Mouse (Mus musculus): ENCODE results near the gene Ndufb8. TPM values are rescaled to one million over a fixed set of nuclear protein-coding genes. Genes with fewer than 3 reads are reported as not detected.

Gene Ndufb8
- 546 TPM in 2 replicates for polyA plus RNA-seq (2016; fragmentation: Nextera tagmentation; extraction: Ambion mirVana)

- peak within 1 kb of the TSS; percentile 76 for H3K4me3 ChIP-seq
- peak within 1 kb of the TSS; percentile 86 for H3K9ac ChIP-seq
- peak; percentile 87 for ATAC-seq (ENCODE audit: low FRiP score, low read depth)
- H3K4me2 ChIP-seq (replicated peaks) = peak within 1 kb of the TSS; percentile 74
- H3K27ac ChIP-seq = peak within 1 kb of the TSS; percentile 29; the same call in 1 of the 2 replicates
- peaks cover 32% of the 10 kb centered on the region for H3K36me3 ChIP-seq
- peaks cover 6% of the 10 kb centered on the region for H3K4me1 ChIP-seq
- no peaks in the 10 kb centered on the region for H3K9me3 ChIP-seq
- H3K27me3 ChIP-seq (replicated peaks) = peaks cover 3% of the 10 kb centered on the region; the same call in 1 of the 2 replicates
- WGBS = under 1% methylated on average over 50 of the region's 50 CpGs
Observed at GRCm38 (mm10) chr19:44554861-44555590, at the start of gene Ndufb8. Gene Ndufb8, minus strand, starts transcription at chr19:44555440.

- Histone ChIP-seq H3K9ac (no peak overlapping the region), H3K4me2 (replicated peaks) (no peak overlapping the region), H3K27me3 (replicated peaks) (no peaks in the 10 kb centered on the region), H3K4me3 (no peak overlapping the region), H3K9me3 (no peaks in the 10 kb centered on the region), H3K36me3 (no peaks in the 10 kb centered on the region), H3K4me1 (peaks cover 6% of the 10 kb centered on the region; the same call in 1 of the 2 replicates), H3K27ac (no peak overlapping the region)
- no peak for ATAC-seq (ENCODE audit: low FRiP score, low read depth)
- 96% methylated on average over 14 of the region's 14 CpGs for WGBS
Observed at GRCm38 (mm10) chr19:44594180-44594579, 38.9 kb upstream of the Ndufb8 start.

- Histone ChIP-seq H3K9ac (no peak overlapping the region), H3K27ac (no peak overlapping the region)
Observed at GRCm38 (mm10) chr19:44591638-44592037, 36.4 kb upstream of the Ndufb8 start.

GRCm38 (mm10) chr19:44590992-44591391, 35.8 kb upstream of the Ndufb8 start:
- H3K36me3 ChIP-seq = no peaks in the 10 kb centered on the region
- ATAC-seq (ENCODE audit: low FRiP score, low read depth) = no peak
- H3K9ac ChIP-seq = no peak overlapping the region
- no peaks in the 10 kb centered on the region for H3K9me3 ChIP-seq
- H3K4me2 ChIP-seq (replicated peaks) = no peak overlapping the region
- 79% methylated on average over 18 of the region's 18 CpGs for WGBS
- 0 out of 2 replicates have a peak overlapping the region, but pooled peaks have one; percentile 46 for H3K27ac ChIP-seq
- peaks cover 4% of the 10 kb centered on the region; the same call in 1 of the 2 replicates for H3K4me1 ChIP-seq
- H3K4me3 ChIP-seq = no peak overlapping the region
- peaks cover 6% of the 10 kb centered on the region for H3K27me3 ChIP-seq (replicated peaks)

More at GRCm38 (mm10) chr19:44591638-44592037, 36.4 kb upstream of the Ndufb8 start:
- Histone ChIP-seq H3K9me3 (no peaks in the 10 kb centered on the region), H3K4me3 (no peak overlapping the region), H3K27me3 (replicated peaks) (peaks cover under 1% of the 10 kb centered on the region), H3K36me3 (no peaks in the 10 kb centered on the region), H3K4me1 (peaks cover 4% of the 10 kb centered on the region; the same call in 1 of the 2 replicates), H3K4me2 (replicated peaks) (no peak overlapping the region)
- 71% methylated on average over 6 of the region's 6 CpGs for WGBS
- no peak for ATAC-seq (ENCODE audit: low FRiP score, low read depth)

- Histone ChIP-seq H3K9me3 (no peaks in the 10 kb centered on the region), H3K27ac (no peak overlapping the region), H3K4me1 (peaks cover 4% of the 10 kb centered on the region; the same call in 1 of the 2 replicates), H3K4me3 (no peak overlapping the region), H3K36me3 (no peaks in the 10 kb centered on the region), H3K27me3 (replicated peaks) (peaks cover 11% of the 10 kb centered on the region), H3K4me2 (replicated peaks) (no peak overlapping the region), H3K9ac (no peak overlapping the region)
- no peak for ATAC-seq (ENCODE audit: low FRiP score, low read depth)
- 56% methylated on average over 7 of the region's 7 CpGs for WGBS
Observed at GRCm38 (mm10) chr19:44589591-44590223, 34.5 kb upstream of the Ndufb8 start.

- peaks cover 15% of the 10 kb centered on the region for H3K27me3 ChIP-seq (replicated peaks)
Observed at GRCm38 (mm10) chr19:44588036-44588435, 32.8 kb upstream of the Ndufb8 start.

GRCm38 (mm10) chr19:44582638-44583309, 27.5 kb upstream of the Ndufb8 start:
- peak; percentile 78 for ATAC-seq (ENCODE audit: low FRiP score, low read depth)
- Histone ChIP-seq H3K4me3 (no peak overlapping the region), H3K9ac (no peak overlapping the region), H3K4me1 (0 out of 2 replicates have a peak, but pooled peaks cover 3% of the 10 kb centered on the region), H3K4me2 (replicated peaks) (no peak overlapping the region), H3K36me3 (no peaks in the 10 kb centered on the region), H3K27me3 (replicated peaks) (peaks cover 15% of the 10 kb centered on the region), H3K27ac (no peak overlapping the region), H3K9me3 (no peaks in the 10 kb centered on the region)
- WGBS = 33% methylated on average over 9 of the region's 9 CpGs

More at GRCm38 (mm10) chr19:44588036-44588435, 32.8 kb upstream of the Ndufb8 start:
- Histone ChIP-seq H3K9me3 (no peaks in the 10 kb centered on the region), H3K9ac (no peak overlapping the region), H3K36me3 (no peaks in the 10 kb centered on the region), H3K4me1 (peaks cover 4% of the 10 kb centered on the region; the same call in 1 of the 2 replicates), H3K4me3 (no peak overlapping the region), H3K27ac (no peak overlapping the region), H3K4me2 (replicated peaks) (no peak overlapping the region)
- no peak for ATAC-seq (ENCODE audit: low FRiP score, low read depth)
- 50% methylated on average over 4 of the region's 4 CpGs for WGBS

- Histone ChIP-seq H3K4me2 (replicated peaks) (no peak overlapping the region), H3K4me3 (no peak overlapping the region), H3K4me1 (0 out of 2 replicates have a peak, but pooled peaks cover 3% of the 10 kb centered on the region), H3K9me3 (no peaks in the 10 kb centered on the region), H3K9ac (no peak overlapping the region), H3K36me3 (no peaks in the 10 kb centered on the region), H3K27me3 (replicated peaks) (peaks cover 15% of the 10 kb centered on the region), H3K27ac (no peak overlapping the region)
- 84% methylated on average over 10 of the region's 10 CpGs for WGBS
- peak; percentile 46 for ATAC-seq (ENCODE audit: low FRiP score, low read depth)
Observed at GRCm38 (mm10) chr19:44582103-44582502, 26.9 kb upstream of the Ndufb8 start.

- Histone ChIP-seq H3K4me3 (no peak overlapping the region), H3K27me3 (replicated peaks) (no peaks in the 10 kb centered on the region), H3K9ac (no peak overlapping the region), H3K9me3 (no peaks in the 10 kb centered on the region), H3K4me2 (replicated peaks) (no peak overlapping the region), H3K27ac (no peak overlapping the region), H3K4me1 (0 out of 2 replicates have a peak, but pooled peaks cover 3% of the 10 kb centered on the region), H3K36me3 (peaks cover 24% of the 10 kb centered on the region)
- 91% methylated on average over 1 of the region's 1 CpGs for WGBS
- no peak for ATAC-seq (ENCODE audit: low FRiP score, low read depth)
Observed at GRCm38 (mm10) chr19:44578038-44578437, 22.8 kb upstream of the Ndufb8 start.

- no peak overlapping the region for H3K4me2 ChIP-seq (replicated peaks)
- 82% methylated on average over 7 of the region's 7 CpGs for WGBS
- no peaks in the 10 kb centered on the region for H3K27me3 ChIP-seq (replicated peaks)
- H3K9me3 ChIP-seq = no peaks in the 10 kb centered on the region
- H3K9ac ChIP-seq = no peak overlapping the region
- peaks cover 41% of the 10 kb centered on the region for H3K36me3 ChIP-seq
- H3K4me1 ChIP-seq = no peaks in the 10 kb centered on the region
- no peak for ATAC-seq (ENCODE audit: low FRiP score, low read depth)
- no peak overlapping the region for H3K27ac ChIP-seq
- H3K4me3 ChIP-seq = no peak overlapping the region
Observed at GRCm38 (mm10) chr19:44576275-44576674, 21.0 kb upstream of the Ndufb8 start.

GRCm38 (mm10) chr19:44567763-44568162, 12.5 kb upstream of the Ndufb8 start:
- no peaks in the 10 kb centered on the region for H3K9me3 ChIP-seq
- peaks cover 16% of the 10 kb centered on the region for H3K4me1 ChIP-seq
- WGBS = 97% methylated on average over 3 of the region's 3 CpGs
- H3K27ac ChIP-seq = no peak overlapping the region
- H3K4me3 ChIP-seq = no peak overlapping the region
- H3K4me2 ChIP-seq (replicated peaks) = no peak overlapping the region
- peaks cover 77% of the 10 kb centered on the region for H3K36me3 ChIP-seq
- H3K27me3 ChIP-seq (replicated peaks) = no peaks in the 10 kb centered on the region
- ATAC-seq (ENCODE audit: low FRiP score, low read depth) = no peak
- no peak overlapping the region for H3K9ac ChIP-seq

GRCm38 (mm10) chr19:44564006-44564405, 8.8 kb upstream of the Ndufb8 start:
- no peaks in the 10 kb centered on the region for H3K27me3 ChIP-seq (replicated peaks)
- peak overlapping the region; percentile 35; the same call in 1 of the 2 replicates for H3K9ac ChIP-seq
- WGBS = 94% methylated on average over 14 of the region's 14 CpGs
- H3K4me3 ChIP-seq = no peak overlapping the region
- ATAC-seq (ENCODE audit: low FRiP score, low read depth) = no peak
- peaks cover 16% of the 10 kb centered on the region for H3K4me1 ChIP-seq
- no peak overlapping the region for H3K27ac ChIP-seq
- peak overlapping the region; percentile 82 for H3K4me2 ChIP-seq (replicated peaks)
- H3K9me3 ChIP-seq = no peaks in the 10 kb centered on the region
- H3K36me3 ChIP-seq = peaks cover 40% of the 10 kb centered on the region

All from neural tube, embryonic 12.5 days (tissue).